Mouse (Mus musculus) midbrain, embryonic 16.5 days (tissue): ENCODE measurements around the gene Atp2b1. TPM values are rescaled to one million over a fixed set of nuclear protein-coding genes. Genes with fewer than 3 reads are reported as not detected.

ENCODE experiments used
- ATAC-seq: fragments of 200-750 bp; cut with Nextera tagmentation; 2 replicates; pipeline ENCODE4 v1.8.0; 2017; ENCODE audit warnings: moderate TSS enrichment
- H3K27ac ChIP-seq: fragments of 300-500 bp; sonication (generic); 2 replicates; pipeline ENCODE4 v1.5.1; 2014; ENCODE audit warnings: mild to moderate bottlenecking, low read length, mixed read lengths
- H3K27me3 ChIP-seq: fragments of 300-500 bp; sonication (generic); 2 replicates; pipeline ENCODE4 v1.6.1; 2014; ENCODE audit warnings: low read depth, low read length, mixed read lengths; ENCODE audit not compliant: control insufficient read depth, insufficient read depth
- H3K36me3 ChIP-seq: fragments of 300-500 bp; sonication (generic); 2 replicates; pipeline ENCODE4 v1.6.1; 2014; ENCODE audit warnings: mild to moderate bottlenecking, low read length, moderate library complexity, mixed read lengths; ENCODE audit not compliant: control insufficient read depth, insufficient read depth
- H3K4me1 ChIP-seq: fragments of 300-500 bp; sonication (generic); 2 replicates; pipeline ENCODE4 v1.6.1; 2014; ENCODE audit warnings: mild to moderate bottlenecking, low read length, mixed read lengths; ENCODE audit not compliant: control insufficient read depth, insufficient read depth
- H3K4me2 ChIP-seq: fragments of 300-500 bp; sonication (generic); 2 replicates; pipeline ENCODE4 v1.6.1; 2014; ENCODE audit warnings: mild to moderate bottlenecking, low read length, mixed read lengths
- H3K4me3 ChIP-seq: fragments of 300-500 bp; sonication (generic); 2 replicates; pipeline ENCODE4 v1.5.1; 2014; ENCODE audit warnings: low read depth, mild to moderate bottlenecking, low read length, moderate library complexity, mixed read lengths
- H3K9ac ChIP-seq: fragments of 300-500 bp; sonication (generic); 2 replicates; pipeline ENCODE4 v1.6.1; 2014; ENCODE audit warnings: low read depth, low read length, mixed read lengths
- H3K9me3 ChIP-seq: fragments of 300-500 bp; sonication (generic); replicated peaks from 2 replicates; pipeline ENCODE4 v1.6.1; 2014; ENCODE audit warnings: mild to moderate bottlenecking, low read length, mixed read lengths; ENCODE audit not compliant: control insufficient read depth, poor library complexity, severe bottlenecking
- WGBS: fragments of 180-500 bp; shearing (Covaris S2); extraction: QIAGEN DNeasy Blood & Tissue Kit; methylation state at CpG from one replicate; pipeline ENCODE4 v1.1.7; 2014; 5-methylcytosine and 5-hydroxymethylcytosine counted together
- polyA plus RNA-seq: library from polyadenylated mRNA; unstranded; fragments of >200 nt; fragmentation: Nextera tagmentation; extraction: Ambion mirVana; gene quantifications from 2 replicates; pipeline ENCODE4 v1.2.1, GENCODE M21; 2015

Atp2b1 gene
- polyA plus RNA-seq, 1 experiment from 2014 or later = 246 TPM

DNA sequence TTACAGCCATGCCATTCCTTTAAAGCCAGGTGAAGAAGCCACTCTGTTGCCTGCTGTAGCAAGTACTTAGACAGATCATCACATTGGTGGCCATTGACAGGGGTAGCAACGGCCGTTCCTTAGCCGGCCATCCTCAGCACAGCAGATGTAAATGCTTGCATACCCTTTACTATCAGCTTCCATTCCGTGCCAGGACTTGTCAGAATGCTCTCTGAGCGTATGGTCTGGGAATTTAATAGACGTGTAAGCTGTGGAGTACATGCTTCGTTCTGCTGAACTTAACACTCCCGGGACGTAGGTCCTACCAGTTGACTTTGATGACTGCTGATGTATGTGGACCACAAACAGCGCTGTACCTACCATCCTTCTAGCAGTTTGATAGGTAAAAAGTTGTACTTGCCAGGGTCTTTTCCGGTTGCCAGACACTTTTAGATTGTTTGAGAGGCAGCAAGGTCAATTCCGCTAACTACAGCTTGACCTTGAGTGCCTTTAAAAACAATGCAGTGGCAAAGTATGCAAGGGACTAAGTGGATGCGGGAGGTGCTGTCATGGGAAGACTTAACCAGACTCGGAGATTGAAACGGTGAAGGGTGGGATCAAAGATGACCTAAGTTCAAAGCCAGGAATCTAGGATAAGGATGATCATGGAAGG, 53.2 kb downstream of the Atp2b1 start:
- Histone ChIP-seq H3K4me1 (no peaks in the 10 kb centered on the region), H3K9ac (no peak overlapping the region), H3K27ac (no peak overlapping the region), H3K9me3 (no peaks in the 10 kb centered on the region), H3K4me2 (no peak overlapping the region), H3K36me3 (no peaks in the 10 kb centered on the region), H3K27me3 (no peaks in the 10 kb centered on the region), H3K4me3 (no peak overlapping the region)
- no peak for ATAC-seq
- 93% methylated on average over 15 of the region's 15 CpGs for WGBS

DNA sequence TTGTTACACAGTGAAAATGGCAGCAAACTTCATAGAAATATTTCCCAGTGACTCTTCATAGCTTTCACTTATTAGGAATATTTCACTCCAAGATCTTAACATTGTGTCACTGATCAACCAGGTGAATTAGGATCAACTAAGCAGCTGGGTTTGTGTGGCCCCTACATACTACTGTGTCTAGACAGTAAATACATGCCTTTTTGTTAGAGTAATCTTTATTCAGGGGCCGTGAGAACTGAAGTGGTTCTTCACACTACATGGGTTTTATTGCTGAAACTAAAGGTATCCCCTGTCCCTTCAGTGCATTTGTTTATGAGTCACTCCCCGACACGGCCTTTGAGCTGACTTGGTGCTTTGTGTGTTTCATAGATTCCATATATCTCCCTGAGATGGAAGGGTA, 56.7 kb downstream of the Atp2b1 start:
- no peak for ATAC-seq
- H3K4me2 ChIP-seq = no peak overlapping the region
- 97% methylated on average over 3 of the region's 3 CpGs for WGBS
- H3K9me3 ChIP-seq = no peaks in the 10 kb centered on the region
- H3K36me3 ChIP-seq = no peaks in the 10 kb centered on the region
- no peaks in the 10 kb centered on the region for H3K27me3 ChIP-seq
- no peak overlapping the region for H3K9ac ChIP-seq
- peaks cover 4% of the 10 kb centered on the region for H3K4me1 ChIP-seq
- no peak overlapping the region for H3K4me3 ChIP-seq
- no peak overlapping the region for H3K27ac ChIP-seq

DNA sequence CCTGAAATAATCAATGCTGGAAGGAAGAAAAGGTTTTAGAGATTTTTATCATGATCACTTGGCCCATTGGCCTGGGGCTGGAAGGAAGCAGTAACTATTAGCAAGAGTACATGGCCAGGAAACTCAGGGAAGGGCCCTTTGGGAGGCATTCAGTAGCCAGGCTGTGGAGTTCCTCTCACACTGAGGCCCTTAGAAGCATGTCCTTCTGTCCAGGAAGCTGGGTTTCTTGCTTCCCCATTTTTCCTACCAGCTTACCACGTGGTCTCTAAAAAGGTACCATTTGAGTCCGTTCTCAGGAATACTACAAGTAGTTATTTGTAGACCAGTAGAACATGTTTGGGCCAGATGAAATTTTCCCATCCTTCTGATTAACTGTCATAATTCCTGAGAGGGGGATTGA, 58.2 kb downstream of the Atp2b1 start:
- 92% methylated on average over 2 of the region's 2 CpGs for WGBS
- Histone ChIP-seq H3K9ac (no peak overlapping the region), H3K27me3 (no peaks in the 10 kb centered on the region), H3K36me3 (no peaks in the 10 kb centered on the region), H3K27ac (no peak overlapping the region), H3K4me1 (peaks cover 15% of the 10 kb centered on the region), H3K4me3 (no peak overlapping the region), H3K9me3 (no peaks in the 10 kb centered on the region), H3K4me2 (no peak overlapping the region)
- no peak for ATAC-seq

DNA sequence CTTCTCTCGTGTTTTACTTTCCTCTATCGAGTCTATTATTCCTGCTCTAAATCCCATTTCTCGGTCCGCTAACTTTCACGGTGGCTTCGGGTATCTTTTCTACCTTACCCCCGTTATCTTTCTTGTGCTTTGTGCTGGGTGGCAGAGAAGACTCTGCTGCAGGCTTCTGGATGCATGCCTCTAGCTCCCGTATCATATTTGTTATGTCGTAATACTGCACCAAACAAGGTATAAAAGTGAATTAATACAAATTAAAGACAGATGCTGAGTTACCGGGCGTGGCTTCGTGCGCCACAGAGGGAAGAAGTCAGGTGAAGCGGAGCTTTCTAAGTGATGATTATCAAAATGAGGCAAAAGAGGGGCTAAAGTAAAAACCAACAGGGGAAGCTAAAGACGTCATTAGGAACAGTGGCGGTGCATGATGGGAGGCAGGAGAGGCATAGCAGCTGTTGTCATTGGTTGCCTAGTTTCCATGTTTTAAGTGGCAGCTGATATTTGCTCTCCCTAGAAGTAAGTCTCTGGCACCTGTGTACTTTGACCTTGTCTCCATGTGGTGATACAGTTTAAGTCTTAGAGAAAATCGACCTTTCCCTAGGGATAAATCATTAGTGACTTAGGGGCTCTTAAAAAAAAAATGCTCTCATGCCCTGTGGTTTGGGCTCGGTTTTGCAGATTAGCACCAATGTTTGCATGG, 58.9 kb downstream of the Atp2b1 start:
- 65% methylated on average over 18 of the region's 18 CpGs for WGBS
- no peak for ATAC-seq
- no peak overlapping the region for H3K4me3 ChIP-seq
- H3K27ac ChIP-seq = no peak overlapping the region
- no peaks in the 10 kb centered on the region for H3K36me3 ChIP-seq
- no peak overlapping the region for H3K9ac ChIP-seq
- no peaks in the 10 kb centered on the region for H3K9me3 ChIP-seq
- no peaks in the 10 kb centered on the region for H3K27me3 ChIP-seq
- no peak overlapping the region for H3K4me2 ChIP-seq
- peaks cover 15% of the 10 kb centered on the region for H3K4me1 ChIP-seq

DNA sequence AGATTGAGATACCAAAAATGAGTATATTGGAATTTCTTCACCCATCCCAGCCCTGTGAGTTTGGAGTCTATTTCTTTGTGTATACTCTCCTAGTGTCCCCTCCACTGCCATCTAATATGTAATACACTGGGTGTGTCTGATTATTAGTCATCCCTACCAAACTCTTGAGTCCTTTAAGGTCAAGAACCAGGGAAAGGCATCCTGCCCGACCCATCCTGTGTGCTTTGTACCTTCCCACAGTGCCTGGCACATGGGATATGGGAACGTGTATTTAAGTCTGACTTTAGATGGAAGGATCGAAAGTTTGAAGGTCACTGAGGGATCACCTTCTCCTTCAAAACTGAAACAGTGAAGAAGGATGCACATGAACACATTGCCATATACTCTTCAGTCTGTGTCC, 60.4 kb downstream of the Atp2b1 start:
- H3K4me1 ChIP-seq = peaks cover 15% of the 10 kb centered on the region
- no peak overlapping the region for H3K9ac ChIP-seq
- H3K27ac ChIP-seq = no peak overlapping the region
- H3K27me3 ChIP-seq = no peaks in the 10 kb centered on the region
- 94% methylated on average over 3 of the region's 3 CpGs for WGBS
- H3K9me3 ChIP-seq = no peaks in the 10 kb centered on the region
- no peak overlapping the region for H3K4me3 ChIP-seq
- no peaks in the 10 kb centered on the region for H3K36me3 ChIP-seq
- no peak overlapping the region for H3K4me2 ChIP-seq
- no peak for ATAC-seq

DNA sequence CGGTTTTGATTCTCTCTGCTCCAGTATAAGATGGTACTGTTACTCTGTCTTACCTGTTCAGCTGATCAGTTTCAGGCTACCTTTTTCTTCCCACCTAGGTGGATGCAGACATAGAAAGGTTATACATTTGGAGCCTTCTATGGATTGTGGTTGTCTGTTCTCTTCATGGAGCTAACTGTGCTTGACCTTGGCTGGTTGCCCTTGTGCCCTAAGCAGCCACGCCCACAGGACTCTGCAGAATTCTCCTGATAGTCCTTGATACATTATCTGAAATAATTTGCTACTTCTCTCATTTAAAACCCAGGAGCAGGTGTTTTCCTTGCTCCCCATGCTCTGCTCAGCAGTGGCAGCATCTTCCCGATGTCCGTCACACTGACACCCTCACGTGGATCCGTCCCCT, 61.4 kb downstream of the Atp2b1 start:
- Histone ChIP-seq H3K4me2 (no peak overlapping the region), H3K4me3 (no peak overlapping the region), H3K9me3 (no peaks in the 10 kb centered on the region), H3K4me1 (peaks cover 19% of the 10 kb centered on the region), H3K27ac (no peak overlapping the region), H3K9ac (no peak overlapping the region), H3K27me3 (no peaks in the 10 kb centered on the region), H3K36me3 (no peaks in the 10 kb centered on the region; the same call in 1 of the 2 replicates)
- ATAC-seq = 0 out of 2 replicates have a peak, but pooled peaks have one; percentile 15
- WGBS = 80% methylated on average over 6 of the region's 6 CpGs

GRCm38 (mm10) chr10:98976877-98977494, 62.8 kb downstream of the Atp2b1 start:
- Histone ChIP-seq H3K27me3 (no peaks in the 10 kb centered on the region), H3K36me3 (no peaks in the 10 kb centered on the region; the same call in 1 of the 2 replicates), H3K9me3 (no peaks in the 10 kb centered on the region), H3K4me3 (no peak overlapping the region), H3K9ac (no peak overlapping the region), H3K4me2 (no peak overlapping the region), H3K27ac (no peak overlapping the region), H3K4me1 (peaks cover 19% of the 10 kb centered on the region)
- no peak for ATAC-seq
- WGBS = 42% methylated on average over 6 of the region's 6 CpGs

GRCm38 (mm10) chr10:98978766-98979165, 64.6 kb downstream of the Atp2b1 start:
- H3K27me3 ChIP-seq = no peaks in the 10 kb centered on the region
- WGBS = 79% methylated on average over 6 of the region's 6 CpGs
- H3K9ac ChIP-seq = no peak overlapping the region
- H3K27ac ChIP-seq = no peak overlapping the region
- H3K4me3 ChIP-seq = no peak overlapping the region
- no peaks in the 10 kb centered on the region; the same call in 1 of the 2 replicates for H3K36me3 ChIP-seq
- peaks cover 19% of the 10 kb centered on the region for H3K4me1 ChIP-seq
- no peaks in the 10 kb centered on the region for H3K9me3 ChIP-seq
- no peak for ATAC-seq
- H3K4me2 ChIP-seq = no peak overlapping the region

DNA sequence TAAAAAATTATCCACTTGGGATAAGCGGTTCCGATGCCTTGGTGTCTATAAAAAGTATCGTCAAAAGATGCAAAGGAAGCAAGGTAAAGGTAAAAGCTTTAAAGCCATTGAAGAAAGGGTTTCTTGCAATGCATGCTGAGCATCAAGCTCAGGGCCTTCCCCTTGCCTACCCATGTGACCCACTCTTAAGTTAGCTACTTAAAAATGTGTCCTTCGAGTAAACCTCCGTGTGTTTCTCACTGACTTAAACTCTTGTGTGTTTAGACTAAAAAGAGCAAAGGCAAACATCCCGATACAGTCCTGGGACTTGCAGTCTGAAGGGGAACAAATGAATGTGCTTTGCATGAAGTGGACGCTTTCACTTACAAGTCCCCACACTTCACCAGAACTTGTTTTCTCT, 65.1 kb downstream of the Atp2b1 start:
- H3K4me1 ChIP-seq = peaks cover 19% of the 10 kb centered on the region
- no peak overlapping the region for H3K4me2 ChIP-seq
- no peak overlapping the region for H3K27ac ChIP-seq
- ATAC-seq = no peak
- H3K27me3 ChIP-seq = no peaks in the 10 kb centered on the region
- H3K36me3 ChIP-seq = no peaks in the 10 kb centered on the region; the same call in 1 of the 2 replicates
- no peak overlapping the region for H3K9ac ChIP-seq
- no peaks in the 10 kb centered on the region for H3K9me3 ChIP-seq
- H3K4me3 ChIP-seq = no peak overlapping the region
- 76% methylated on average over 7 of the region's 7 CpGs for WGBS
